Mouse (Mus musculus): Measurements from ENCODE around the gene Ddx11. TPM values are rescaled to one million over a fixed set of nuclear protein-coding genes. Genes with fewer than 3 reads are reported as not detected.

The Ddx11 gene
- total and polyA plus RNA-seq, 3 experiments = 26.9 to 32.7 TPM; not detected in 1

DNA sequence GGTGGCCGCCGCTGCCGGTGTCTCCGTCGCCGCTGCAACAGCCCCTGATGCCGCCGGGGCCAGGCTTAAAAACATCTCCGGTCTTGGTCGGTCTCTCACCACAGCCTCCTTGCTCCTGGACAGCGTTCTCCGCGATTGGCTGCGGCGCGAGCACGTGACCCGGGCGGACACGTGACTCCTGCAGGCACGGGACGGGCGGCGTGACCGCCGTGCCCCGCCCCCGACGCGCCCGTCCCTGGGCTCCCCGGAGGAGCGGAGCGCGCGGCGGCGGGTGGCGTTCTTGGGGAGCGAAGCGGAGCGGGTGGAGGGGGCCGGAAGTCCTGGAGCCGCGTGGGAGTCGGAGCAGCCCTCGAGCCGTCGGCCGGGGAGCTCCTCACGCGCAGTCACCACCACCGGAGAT is 46.4 kb upstream of the Ddx11 start, which contains the start of gene Ankrd12 (continued):
- TF ChIP-seq ZKSCAN1 (IDR thresholded peaks at IDR 0.05; ENCODE audit: low read depth, low read length) = no peak
- TF ChIP-seq EP300 (IDR thresholded peaks at IDR 0.05; ENCODE audit: low read depth in 1 of 2, low read length in 2 of 2) = no peak; a peak in 1 of 4 replicates
- peak; percentile 72 for TF ChIP-seq NELFE (IDR thresholded peaks at IDR 0.05; ENCODE audit: low read depth, low read length)
- peak; percentile 92 to 99 for TF ChIP-seq USF2 (IDR thresholded peaks at IDR 0.05; ENCODE audit: borderline replicate concordance in 1 of 2, insufficient read depth in 1 of 2, low read depth in 1 of 2, low read length in 2 of 2)

GRCm38 (mm10) chr17:66077437-66077850 is 45.9 kb upstream of the Ddx11 start:
- Histone ChIP-seq H3K79me2 (ENCODE audit: control insufficient read depth, insufficient read depth, low read length, poor library complexity) (peaks cover 33% of the 10 kb centered on the region), H3K4me1 (ENCODE audit: control insufficient read depth in 1 of 2, insufficient read depth in 2 of 2, low read length in 2 of 2) (peaks cover 9 to 15% of the 10 kb centered on the region in 2 experiments), H3K9ac (ENCODE audit: control insufficient read depth, low read depth, low read length, poor library complexity, severe bottlenecking) (peak overlapping the region; percentile 86), H3K27ac (ENCODE audit: control insufficient read depth, low read depth, low read length) (peak overlapping the region; percentile 75), H3K4me3 (ENCODE audit: control insufficient read depth in 1 of 2, insufficient read depth in 1 of 2, low read depth in 2 of 2, low read length in 2 of 2) (peak overlapping the region; percentile 76 to 95), H3K9me3 (replicated peaks; ENCODE audit: insufficient read depth, low read length) (no peaks in the 10 kb centered on the region), H3K27me3 (ENCODE audit: control insufficient read depth in 1 of 2, insufficient read depth in 2 of 2, low read length in 2 of 2) (no peaks in the 10 kb centered on the region), H3K36me3 (ENCODE audit: control insufficient read depth in 1 of 2, insufficient read depth in 2 of 2, low read length in 2 of 2) (peaks cover 18 to 46% of the 10 kb centered on the region in 2 experiments)
- no peak for TF ChIP-seq MAX (IDR thresholded peaks at IDR 0.05; ENCODE audit: low read length)
- TF ChIP-seq MYC (IDR thresholded peaks at IDR 0.05; ENCODE audit: low read depth, low read length) = 0 out of 2 replicates have a peak, but pooled peaks have one; percentile 9
- 0 out of 2 replicates have a peak, but pooled peaks have one; percentile 5 for TF ChIP-seq GATA1 (IDR thresholded peaks at IDR 0.05; ENCODE audit: low read depth, low read length)
- TF ChIP-seq TBP (IDR thresholded peaks at IDR 0.05; ENCODE audit: low read depth, low read length) = peak; percentile 74
- peak; percentile 66; the same call in 1 of the 2 replicates for TF ChIP-seq MYB (IDR thresholded peaks at IDR 0.05; ENCODE audit: low read depth, low read length)
- TF ChIP-seq EP300 (IDR thresholded peaks at IDR 0.05; ENCODE audit: low read depth in 1 of 2, low read length in 2 of 2) = peak in 1 of 2 experiments; percentile 15; a peak in 1 of 4 replicates
- peak; percentile 70 for DNase-seq (ENCODE audit: low read depth, low spot score)

DNA sequence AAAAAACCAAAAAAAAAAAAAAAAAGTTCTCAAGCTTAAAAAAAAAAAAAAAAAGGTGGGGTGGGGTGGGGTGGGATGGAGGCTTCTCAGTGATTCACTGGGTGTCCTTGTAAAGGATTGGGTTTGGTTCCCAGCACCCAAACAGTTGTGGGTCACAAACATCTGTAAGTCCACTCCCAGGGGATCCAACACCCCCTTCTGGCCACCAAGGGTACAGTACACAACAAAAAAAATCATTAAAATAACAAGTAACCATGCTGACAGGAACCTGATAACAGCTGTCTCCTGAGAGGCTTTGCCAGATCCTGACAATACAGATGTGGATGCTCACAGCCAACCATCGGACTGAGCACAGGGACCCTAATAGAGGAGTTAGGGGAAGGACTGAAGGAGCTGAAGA is 38.8 kb upstream of the Ddx11 start:
- peak; percentile 60 for DNase-seq (ENCODE audit: low read depth, low spot score)
- no peak overlapping the region for H3K27ac ChIP-seq (ENCODE audit: control insufficient read depth, low read depth, low read length)
- no peak overlapping the region for H3K9ac ChIP-seq (ENCODE audit: control insufficient read depth, low read depth, low read length, poor library complexity, severe bottlenecking)
- H3K27me3 ChIP-seq (ENCODE audit: control insufficient read depth in 1 of 2, insufficient read depth in 2 of 2, low read length in 2 of 2) = no peaks in the 10 kb centered on the region
- H3K9me3 ChIP-seq (replicated peaks; ENCODE audit: insufficient read depth, low read length) = no peaks in the 10 kb centered on the region
- no peaks in the 10 kb centered on the region; the same call in 1 of the 2 replicates for H3K79me2 ChIP-seq (ENCODE audit: control insufficient read depth, insufficient read depth, low read length, poor library complexity)
- H3K4me3 ChIP-seq (ENCODE audit: control insufficient read depth in 1 of 2, insufficient read depth in 1 of 2, low read depth in 2 of 2, low read length in 2 of 2) = no peak overlapping the region
- no peaks in the 10 kb centered on the region; a peak in 2 of 4 replicates for H3K4me1 ChIP-seq (ENCODE audit: control insufficient read depth in 1 of 2, insufficient read depth in 2 of 2, low read length in 2 of 2)
- peaks cover 18 to 47% of the 10 kb centered on the region in 2 experiments for H3K36me3 ChIP-seq (ENCODE audit: control insufficient read depth in 1 of 2, insufficient read depth in 2 of 2, low read length in 2 of 2)
- TF ChIP-seq GATA1 (IDR thresholded peaks at IDR 0.05; ENCODE audit: low read depth, low read length) = 0 out of 2 replicates have a peak, but pooled peaks have one; percentile 22
- 0 out of 2 replicates have a peak, but pooled peaks have one; percentile 25 for TF ChIP-seq MXI1 (IDR thresholded peaks at IDR 0.05; ENCODE audit: low read depth, low read length)
- TF ChIP-seq TAL1 (IDR thresholded peaks at IDR 0.05; ENCODE audit: low read length) = no peak
- TF ChIP-seq MYC (IDR thresholded peaks at IDR 0.05; ENCODE audit: low read depth, low read length) = no peak
- TF ChIP-seq ZC3H11A (IDR thresholded peaks at IDR 0.05; ENCODE audit: low read depth, low read length) = no peak
- TF ChIP-seq E2F4 (IDR thresholded peaks at IDR 0.05; ENCODE audit: borderline replicate concordance, low read depth, low read length) = no peak
- TF ChIP-seq ZNF384 (IDR thresholded peaks at IDR 0.05; ENCODE audit: low read depth, low read length) = peak; percentile 74
- peak; percentile 37 for TF ChIP-seq SMC3 (IDR thresholded peaks at IDR 0.05; ENCODE audit: low read depth, low read length)
- peak; percentile 13; the same call in 1 of the 2 replicates for TF ChIP-seq SIN3A (IDR thresholded peaks at IDR 0.05; ENCODE audit: low read length)
- no peak for TF ChIP-seq MEF2A (IDR thresholded peaks at IDR 0.05; ENCODE audit: extremely low read depth, insufficient replicate concordance, low read depth, low read length, poor library complexity, severe bottlenecking)
- TF ChIP-seq CTCF (IDR thresholded peaks at IDR 0.05 in 2 of 3, conservative IDR thresholded peaks at IDR 0.05 in 1 of 3; ENCODE audit: control insufficient read depth in 1 of 3, insufficient read depth in 1 of 3, low read depth in 2 of 3, low read length in 3 of 3, poor library complexity in 1 of 3, severe bottlenecking in 1 of 3) = peak in 2 of 3 experiments; percentile 28 to 37; a peak in 4 of 6 replicates
- peak; percentile 13 for TF ChIP-seq RAD21 (IDR thresholded peaks at IDR 0.05; ENCODE audit: low read depth, low read length)
